Mouse (Mus musculus): Measurements from ENCODE around the gene Sln. TPM values are rescaled to one million over a fixed set of nuclear protein-coding genes. Genes with fewer than 3 reads are reported as not detected.

The Sln gene
- 5.3 and 7.2 TPM in 2 replicates for polyA plus RNA-seq (2014; fragmentation: Nextera tagmentation; extraction: Ambion mirVana)

DNA sequence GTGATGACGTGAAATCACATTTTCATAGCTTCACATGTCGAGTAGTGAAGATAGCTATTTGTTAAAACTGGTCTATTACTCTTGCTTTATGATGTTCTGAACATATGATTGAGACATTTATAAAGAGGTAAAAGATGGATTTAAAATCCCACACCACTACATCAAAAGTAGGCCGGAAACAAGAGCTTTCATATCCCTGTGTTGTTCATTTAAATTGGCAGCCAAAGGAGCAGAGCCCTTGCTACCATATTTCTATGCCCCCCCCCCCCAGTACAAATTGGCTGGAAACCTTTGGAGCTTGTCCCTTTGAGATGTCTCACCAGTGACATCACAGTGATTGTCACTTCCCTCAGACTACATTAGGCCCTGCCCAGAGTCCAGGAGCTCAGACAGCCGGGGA, at the start of gene Sln:
Gene Sln (plus strand): TSS at position 301 of the 400 bp plus-strand sequence.
- 86% methylated on average over 4 of the region's 4 CpGs for WGBS
- no peaks in the 10 kb centered on the region for H3K27me3 ChIP-seq (ENCODE audit: control insufficient read depth, insufficient read depth, low read length)
- DNase-seq (ENCODE audit: low spot score) (no peak), ATAC-seq (ENCODE audit: insufficient read depth, low FRiP score, low TSS enrichment) (no peak)
- H3K4me3 ChIP-seq (ENCODE audit: low read depth, low read length), result no peak within 1 kb of the TSS
- no peak within 1 kb of the TSS for H3K4me2 ChIP-seq (ENCODE audit: low read depth)
- no peaks in the 10 kb centered on the region for H3K36me3 ChIP-seq (ENCODE audit: control insufficient read depth, insufficient read depth, low read length)
- H3K9me3 ChIP-seq (ENCODE audit: control insufficient read depth, low read length), result no peaks in the 10 kb centered on the region
- no peak within 1 kb of the TSS for H3K27ac ChIP-seq (ENCODE audit: low read depth, low read length)
- H3K9ac ChIP-seq (ENCODE audit: low read length), result no peak within 1 kb of the TSS
- H3K4me1 ChIP-seq (ENCODE audit: control insufficient read depth, insufficient read depth, low read length), result no peaks in the 10 kb centered on the region

DNA sequence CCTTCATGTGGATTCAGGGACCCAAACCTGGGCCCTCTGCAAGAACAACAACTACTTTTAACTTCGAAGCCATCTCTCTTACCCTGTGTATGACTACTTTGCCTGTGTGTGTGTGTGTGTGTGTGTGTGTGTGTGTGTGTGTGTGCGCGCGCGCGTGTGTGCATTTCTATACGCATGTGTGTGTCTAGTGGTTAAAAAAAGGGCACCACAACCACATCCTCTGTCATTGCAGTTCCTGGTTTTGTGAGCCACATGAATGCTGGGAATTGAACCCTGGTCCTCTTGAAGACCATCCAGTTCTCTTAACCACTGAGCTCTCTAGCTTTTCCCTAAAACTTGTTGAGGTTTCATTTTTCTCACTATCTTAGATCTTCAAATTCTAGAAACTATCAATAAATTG, 47.0 kb upstream of the Sln start:
- Histone ChIP-seq H3K36me3 (ENCODE audit: control insufficient read depth, insufficient read depth, low read length) (no peaks in the 10 kb centered on the region), H3K9ac (ENCODE audit: low read length) (no peak overlapping the region), H3K9me3 (ENCODE audit: control insufficient read depth, low read length) (no peaks in the 10 kb centered on the region), H3K27ac (ENCODE audit: low read depth, low read length) (no peak overlapping the region), H3K4me3 (ENCODE audit: low read depth, low read length) (no peak overlapping the region), H3K27me3 (ENCODE audit: control insufficient read depth, insufficient read depth, low read length) (no peaks in the 10 kb centered on the region), H3K4me1 (ENCODE audit: control insufficient read depth, insufficient read depth, low read length) (no peaks in the 10 kb centered on the region), H3K4me2 (ENCODE audit: low read depth) (no peak overlapping the region)
- ATAC-seq (ENCODE audit: insufficient read depth, low FRiP score, low TSS enrichment) (no peak), DNase-seq (ENCODE audit: low spot score) (no peak)
- WGBS, result 93% methylated on average over 7 of the region's 7 CpGs

DNA sequence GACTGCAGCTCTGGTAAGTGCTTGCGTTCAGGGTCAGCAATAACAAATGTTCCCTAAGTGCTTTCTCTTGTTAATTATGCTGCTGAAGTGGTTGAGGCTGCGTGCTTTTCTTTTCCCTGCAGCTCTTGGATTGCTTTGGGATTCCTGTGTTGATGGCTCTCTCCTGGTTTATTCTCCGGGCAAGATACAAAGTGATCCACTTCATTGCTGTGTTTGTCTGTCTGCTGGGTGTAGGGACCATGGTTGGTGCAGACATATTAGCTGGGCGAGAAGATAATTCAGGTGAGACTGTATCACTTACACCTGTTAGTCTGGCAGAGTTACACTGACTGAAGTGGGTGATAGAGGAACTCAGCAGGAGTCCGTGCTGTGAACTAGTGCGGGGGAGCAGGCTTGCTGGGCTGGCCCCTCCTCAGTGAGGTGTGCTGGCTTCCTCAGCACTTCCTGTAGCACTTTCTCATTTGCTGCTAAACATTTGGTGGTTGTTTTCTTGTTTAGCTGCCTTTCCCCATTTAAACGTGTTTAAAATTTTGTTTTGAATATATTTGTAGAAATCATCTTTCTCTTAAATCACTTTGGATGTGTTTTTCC, 43.4 kb upstream of the Sln start:
- no peaks in the 10 kb centered on the region for H3K36me3 ChIP-seq (ENCODE audit: control insufficient read depth, insufficient read depth, low read length)
- no peak for ATAC-seq (ENCODE audit: insufficient read depth, low FRiP score, low TSS enrichment)
- DNase-seq (ENCODE audit: low spot score), result no peak
- no peaks in the 10 kb centered on the region for H3K27me3 ChIP-seq (ENCODE audit: control insufficient read depth, insufficient read depth, low read length)
- H3K27ac ChIP-seq (ENCODE audit: low read depth, low read length), result no peak overlapping the region
- WGBS, result 18% methylated on average over 7 of the region's 7 CpGs
- no peak overlapping the region for H3K4me3 ChIP-seq (ENCODE audit: low read depth, low read length)
- no peaks in the 10 kb centered on the region for H3K9me3 ChIP-seq (ENCODE audit: control insufficient read depth, low read length)
- H3K4me1 ChIP-seq (ENCODE audit: control insufficient read depth, insufficient read depth, low read length), result no peaks in the 10 kb centered on the region
- H3K9ac ChIP-seq (ENCODE audit: low read length), result no peak overlapping the region
- no peak overlapping the region for H3K4me2 ChIP-seq (ENCODE audit: low read depth)

DNA sequence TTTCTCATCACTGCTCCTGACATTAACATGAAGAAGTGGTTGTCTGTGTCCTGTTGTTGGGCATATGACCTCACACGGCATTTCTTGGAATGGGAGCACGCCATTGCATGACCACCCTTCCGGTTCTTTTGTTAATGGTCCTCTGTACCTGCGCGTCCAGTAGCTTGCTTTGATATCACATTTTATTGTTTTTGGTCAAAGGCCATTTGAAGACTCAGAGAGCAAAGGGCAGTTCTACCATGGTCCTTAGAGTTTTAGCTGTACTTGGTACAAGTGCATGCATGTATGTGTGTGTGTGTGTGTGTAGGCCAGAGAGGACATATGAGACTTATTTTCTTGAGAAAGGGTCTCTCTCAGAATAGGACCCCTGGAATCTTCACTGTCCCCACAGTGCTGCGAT, 36.5 kb upstream of the Sln start:
- no peak overlapping the region for H3K27ac ChIP-seq (ENCODE audit: low read depth, low read length)
- no peak overlapping the region for H3K4me2 ChIP-seq (ENCODE audit: low read depth)
- 97% methylated on average over 6 of the region's 6 CpGs for WGBS
- no peaks in the 10 kb centered on the region for H3K4me1 ChIP-seq (ENCODE audit: control insufficient read depth, insufficient read depth, low read length)
- DNase-seq (ENCODE audit: low spot score), result no peak
- no peak for ATAC-seq (ENCODE audit: insufficient read depth, low FRiP score, low TSS enrichment)
- no peaks in the 10 kb centered on the region for H3K9me3 ChIP-seq (ENCODE audit: control insufficient read depth, low read length)
- no peaks in the 10 kb centered on the region for H3K27me3 ChIP-seq (ENCODE audit: control insufficient read depth, insufficient read depth, low read length)
- no peaks in the 10 kb centered on the region for H3K36me3 ChIP-seq (ENCODE audit: control insufficient read depth, insufficient read depth, low read length)
- H3K4me3 ChIP-seq (ENCODE audit: low read depth, low read length), result no peak overlapping the region
- H3K9ac ChIP-seq (ENCODE audit: low read length), result no peak overlapping the region

DNA sequence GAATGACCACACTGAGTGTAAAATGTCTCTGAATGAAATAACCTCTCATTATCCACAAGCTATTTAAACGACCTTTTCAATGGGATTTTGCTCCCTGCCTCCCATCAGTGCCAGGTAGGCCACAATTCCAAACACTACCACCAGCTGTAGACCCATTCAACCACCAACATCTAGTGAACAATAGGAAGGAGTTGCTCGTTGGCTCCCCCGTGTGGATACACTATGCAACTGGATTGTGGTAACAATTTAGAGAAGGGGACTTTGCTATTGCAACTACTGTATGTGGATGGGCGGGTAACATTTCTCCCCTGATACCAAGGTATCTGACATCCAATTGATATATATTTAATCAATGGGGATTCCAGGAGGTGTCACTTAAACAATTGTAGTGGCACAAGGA, 31.2 kb upstream of the Sln start:
- Histone ChIP-seq H3K4me3 (ENCODE audit: low read depth, low read length) (no peak overlapping the region), H3K9me3 (ENCODE audit: control insufficient read depth, low read length) (no peaks in the 10 kb centered on the region), H3K36me3 (ENCODE audit: control insufficient read depth, insufficient read depth, low read length) (no peaks in the 10 kb centered on the region), H3K27me3 (ENCODE audit: control insufficient read depth, insufficient read depth, low read length) (no peaks in the 10 kb centered on the region), H3K4me1 (ENCODE audit: control insufficient read depth, insufficient read depth, low read length) (no peaks in the 10 kb centered on the region), H3K4me2 (ENCODE audit: low read depth) (no peak overlapping the region), H3K27ac (ENCODE audit: low read depth, low read length) (no peak overlapping the region), H3K9ac (ENCODE audit: low read length) (no peak overlapping the region)
- WGBS, result 36% methylated on average over 4 of the region's 4 CpGs
- ATAC-seq (ENCODE audit: insufficient read depth, low FRiP score, low TSS enrichment) (no peak), DNase-seq (ENCODE audit: low spot score) (peak; percentile 44)

DNA sequence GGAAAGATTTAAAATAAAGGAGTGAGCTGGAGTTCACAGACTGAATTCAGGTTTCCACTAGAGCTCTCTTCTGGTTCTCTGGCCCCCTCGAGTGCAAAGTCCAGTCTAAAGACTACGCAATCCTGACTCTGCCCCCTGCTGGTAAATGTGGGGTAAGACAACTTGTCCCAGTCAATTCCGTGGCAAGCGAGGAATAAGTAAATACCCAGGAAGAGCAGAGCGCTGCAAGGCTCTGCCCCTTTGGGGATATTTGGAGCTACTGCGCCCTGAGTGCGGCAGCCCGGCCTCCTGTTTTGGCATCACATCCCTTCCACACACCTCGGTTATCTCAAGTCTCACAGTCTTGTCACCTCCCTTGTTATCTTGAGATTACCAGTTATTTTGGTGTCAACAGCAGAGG, 24.6 kb upstream of the Sln start:
- ATAC-seq (ENCODE audit: insufficient read depth, low FRiP score, low TSS enrichment) (no peak), DNase-seq (ENCODE audit: low spot score) (peak; percentile 57)
- H3K27me3 ChIP-seq (ENCODE audit: control insufficient read depth, insufficient read depth, low read length), result no peaks in the 10 kb centered on the region
- H3K9ac ChIP-seq (ENCODE audit: low read length), result no peak overlapping the region
- H3K4me2 ChIP-seq (ENCODE audit: low read depth), result no peak overlapping the region
- H3K9me3 ChIP-seq (ENCODE audit: control insufficient read depth, low read length), result no peaks in the 10 kb centered on the region
- H3K27ac ChIP-seq (ENCODE audit: low read depth, low read length), result no peak overlapping the region
- H3K4me1 ChIP-seq (ENCODE audit: control insufficient read depth, insufficient read depth, low read length), result no peaks in the 10 kb centered on the region
- WGBS, result 10% methylated on average over 9 of the region's 9 CpGs
- no peaks in the 10 kb centered on the region for H3K36me3 ChIP-seq (ENCODE audit: control insufficient read depth, insufficient read depth, low read length)
- H3K4me3 ChIP-seq (ENCODE audit: low read depth, low read length), result no peak overlapping the region

DNA sequence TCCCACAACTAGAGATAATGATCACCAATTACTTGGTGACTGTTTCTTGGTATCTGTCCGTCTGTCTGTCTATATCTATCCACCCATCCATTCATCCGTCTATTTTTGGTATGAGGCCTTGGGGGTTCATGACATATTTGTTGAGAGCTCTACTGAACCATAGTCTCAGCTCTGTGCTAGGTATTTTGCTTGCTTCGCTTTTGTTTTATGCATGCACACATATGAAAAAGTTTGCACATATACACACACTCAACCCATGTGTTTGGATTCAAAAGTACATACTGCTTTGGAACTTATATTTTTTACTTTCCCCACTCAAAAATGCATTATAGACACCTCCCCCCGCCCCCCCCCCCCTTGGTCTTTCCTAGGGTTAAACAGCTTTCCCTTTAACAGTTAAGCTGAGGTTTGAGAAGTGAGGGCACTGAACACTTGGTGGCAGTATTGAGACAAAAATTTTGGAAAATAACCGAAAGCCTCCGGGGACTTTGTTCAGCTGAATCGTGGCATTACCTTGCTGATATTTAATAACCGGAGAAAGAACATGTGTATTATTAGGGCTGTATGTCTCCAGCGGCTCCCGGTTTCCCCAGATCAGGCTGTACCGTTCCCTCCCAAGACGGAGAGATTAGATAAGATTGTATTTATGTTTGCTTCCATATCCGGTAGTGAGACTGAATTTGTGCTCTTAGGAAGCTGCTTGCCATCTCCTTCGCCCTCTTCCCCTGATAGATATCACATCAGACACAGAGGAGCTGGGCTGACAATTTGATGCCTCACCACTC, 20.7 kb upstream of the Sln start:
- no peaks in the 10 kb centered on the region for H3K9me3 ChIP-seq (ENCODE audit: control insufficient read depth, low read length)
- DNase-seq (ENCODE audit: low spot score) (peak; percentile 69), ATAC-seq (ENCODE audit: insufficient read depth, low FRiP score, low TSS enrichment) (no peak)
- peak overlapping the region; percentile 42 for H3K4me2 ChIP-seq (ENCODE audit: low read depth)
- H3K36me3 ChIP-seq (ENCODE audit: control insufficient read depth, insufficient read depth, low read length), result no peaks in the 10 kb centered on the region
- H3K4me3 ChIP-seq (ENCODE audit: low read depth, low read length), result peak overlapping the region; percentile 23
- no peak overlapping the region for H3K27ac ChIP-seq (ENCODE audit: low read depth, low read length)
- WGBS, result 24% methylated on average over 14 of the region's 14 CpGs
- peak overlapping the region; percentile 47 for H3K9ac ChIP-seq (ENCODE audit: low read length)
- H3K27me3 ChIP-seq (ENCODE audit: control insufficient read depth, insufficient read depth, low read length), result no peaks in the 10 kb centered on the region
- no peaks in the 10 kb centered on the region for H3K4me1 ChIP-seq (ENCODE audit: control insufficient read depth, insufficient read depth, low read length)

DNA sequence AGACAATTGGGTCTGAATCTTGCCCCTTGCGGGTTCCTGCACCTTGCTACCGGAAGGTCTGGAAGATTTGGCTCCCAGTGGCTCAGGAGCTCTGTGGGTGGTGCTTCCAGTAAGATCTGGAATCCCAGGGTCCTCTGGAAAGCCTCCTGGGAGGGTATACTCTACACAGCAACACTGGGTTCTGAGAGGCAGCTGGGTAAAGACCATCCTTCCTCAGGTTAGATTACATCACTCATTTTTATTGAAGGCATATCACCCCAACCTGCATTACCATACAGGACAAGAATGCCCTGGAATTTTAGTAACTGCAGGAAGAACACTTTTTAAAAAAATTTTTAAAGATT, 20.1 kb upstream of the Sln start:
- no peak for ATAC-seq (ENCODE audit: insufficient read depth, low FRiP score, low TSS enrichment)
- 53% methylated on average over 2 of the region's 2 CpGs for WGBS

DNA sequence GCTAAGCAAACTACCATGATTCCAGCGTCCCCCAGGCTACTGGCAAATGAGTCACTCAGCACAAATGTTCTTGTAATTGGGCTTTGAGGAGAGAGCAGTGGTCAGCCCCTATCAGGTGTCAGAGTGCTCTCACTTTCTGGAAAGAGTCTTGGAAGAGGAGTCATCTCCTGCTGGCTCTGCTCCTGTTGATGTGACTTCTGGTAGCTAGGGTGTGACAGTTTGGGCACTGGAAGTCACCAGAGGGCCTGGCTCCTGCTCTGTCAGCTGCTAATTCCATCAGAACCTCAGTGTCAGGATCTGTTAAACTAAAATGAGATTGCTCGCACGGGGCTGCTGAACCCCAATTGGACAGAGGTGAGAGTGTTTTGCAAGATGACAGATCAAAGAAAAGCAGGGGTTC, 14.9 kb upstream of the Sln start:
- Histone ChIP-seq H3K9me3 (ENCODE audit: control insufficient read depth, low read length) (no peaks in the 10 kb centered on the region), H3K27ac (ENCODE audit: low read depth, low read length) (no peak overlapping the region), H3K27me3 (ENCODE audit: control insufficient read depth, insufficient read depth, low read length) (no peaks in the 10 kb centered on the region), H3K4me1 (ENCODE audit: control insufficient read depth, insufficient read depth, low read length) (no peaks in the 10 kb centered on the region), H3K9ac (ENCODE audit: low read length) (no peak overlapping the region), H3K4me2 (ENCODE audit: low read depth) (no peak overlapping the region), H3K4me3 (ENCODE audit: low read depth, low read length) (no peak overlapping the region), H3K36me3 (ENCODE audit: control insufficient read depth, insufficient read depth, low read length) (no peaks in the 10 kb centered on the region)
- ATAC-seq (ENCODE audit: insufficient read depth, low FRiP score, low TSS enrichment) (no peak), DNase-seq (ENCODE audit: low spot score) (no peak)
- 60% methylated on average over 3 of the region's 3 CpGs for WGBS

More for the DNA sequence above, 20.1 kb upstream of the Sln start:
- H3K4me3 ChIP-seq (ENCODE audit: low read depth, low read length), result peak overlapping the region; percentile 23
- H3K27ac ChIP-seq (ENCODE audit: low read depth, low read length), result no peak overlapping the region
- peak overlapping the region; percentile 42 for H3K4me2 ChIP-seq (ENCODE audit: low read depth)
- H3K9me3 ChIP-seq (ENCODE audit: control insufficient read depth, low read length), result no peaks in the 10 kb centered on the region
- DNase-seq (ENCODE audit: low spot score), result no peak
- H3K27me3 ChIP-seq (ENCODE audit: control insufficient read depth, insufficient read depth, low read length), result no peaks in the 10 kb centered on the region
- H3K36me3 ChIP-seq (ENCODE audit: control insufficient read depth, insufficient read depth, low read length), result no peaks in the 10 kb centered on the region
- H3K9ac ChIP-seq (ENCODE audit: low read length), result peak overlapping the region; percentile 47
- H3K4me1 ChIP-seq (ENCODE audit: control insufficient read depth, insufficient read depth, low read length), result no peaks in the 10 kb centered on the region
